Mouse (Mus musculus) liver, adult 10 weeks (tissue): ENCODE results near the gene Spa17. TPM values are rescaled to one million over a fixed set of nuclear protein-coding genes. Genes with fewer than 3 reads are reported as not detected.

ENCODE experiments used
- polyA plus RNA-seq: library from polyadenylated mRNA; stranded (reverse); fragments of 350-450 nt; fragmentation: Illumina TruSeq; extraction: RNeasy Lipid Tissue Mini Kit (QIAGEN cat#74804); gene quantifications from one replicate; pipeline ENCODE4 v1.2.3, GENCODE M21; 2014; ENCODE audit warnings: low read depth, low replicate concordance

Spa17 gene
- 1.6 TPM for polyA plus RNA-seq

DNA sequence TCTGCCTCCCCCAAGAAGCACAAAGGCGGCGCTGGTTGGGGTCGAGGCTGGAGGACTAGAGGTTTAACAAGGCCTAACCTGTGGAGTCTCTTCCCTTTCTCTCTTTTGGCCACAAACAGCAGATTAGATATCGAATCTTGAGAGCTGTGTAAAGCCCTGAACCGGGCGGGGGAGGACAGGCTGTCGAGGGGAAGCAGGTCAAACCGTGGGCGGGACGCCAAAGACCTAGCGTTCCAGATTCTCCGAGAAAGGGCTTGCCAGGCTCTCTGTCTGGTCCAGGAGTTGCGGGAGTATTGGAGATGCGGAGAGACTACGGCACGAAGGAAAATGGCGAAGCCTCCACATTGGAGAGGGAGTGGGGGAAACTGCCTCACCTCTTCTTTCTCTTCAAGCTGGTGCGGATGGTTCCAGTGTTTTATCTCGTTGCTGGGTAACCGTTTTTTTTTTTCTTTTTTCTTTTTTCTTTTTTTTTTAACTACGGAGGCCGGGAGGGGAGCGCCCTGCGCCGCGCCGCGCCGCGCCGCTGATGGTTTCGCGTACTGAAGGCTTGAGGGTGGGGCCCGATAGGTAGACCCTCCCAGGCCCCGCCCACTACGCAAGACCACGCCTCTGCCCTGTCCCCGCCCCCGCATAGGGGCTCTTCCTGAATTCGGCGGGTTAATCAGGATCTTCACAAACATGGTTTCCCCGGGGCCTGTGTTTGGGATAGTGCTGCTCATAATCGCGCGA, at the start of gene Spa17:
TSS of gene Spa17 (minus strand) at position 541 of the 729 bp plus-strand sequence.

DNA sequence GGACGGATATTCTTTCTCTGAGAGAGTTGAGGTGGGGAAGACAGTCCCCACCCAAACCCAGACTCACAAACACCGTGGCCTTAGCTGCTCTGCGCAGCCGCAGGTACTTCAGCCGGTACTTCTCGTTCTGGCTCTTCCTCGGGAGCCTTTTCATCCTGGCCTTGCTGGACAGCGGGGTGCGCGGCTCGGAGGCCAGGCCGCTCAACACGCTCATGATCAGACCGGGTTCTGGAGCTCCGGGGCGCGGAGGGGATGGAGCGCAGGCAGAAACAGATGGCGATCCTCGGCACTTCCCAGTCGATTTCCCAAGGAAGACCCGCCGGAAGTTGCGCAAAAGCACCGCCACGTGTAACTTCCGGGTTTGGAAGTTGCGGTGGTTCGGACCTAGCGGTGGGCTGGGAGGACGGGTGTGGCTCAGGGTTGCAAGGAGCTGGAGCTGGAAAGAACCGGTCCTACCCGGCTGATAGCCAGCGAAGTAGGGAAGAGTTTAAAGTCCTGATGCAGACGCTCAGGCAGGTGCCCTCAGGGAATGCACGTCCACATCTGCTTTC, 43.5 kb upstream of the Spa17 start, which contains the start of gene Tbrg1:
TSS of gene Tbrg1 (minus strand) at position 382 of the 551 bp plus-strand sequence.

DNA sequence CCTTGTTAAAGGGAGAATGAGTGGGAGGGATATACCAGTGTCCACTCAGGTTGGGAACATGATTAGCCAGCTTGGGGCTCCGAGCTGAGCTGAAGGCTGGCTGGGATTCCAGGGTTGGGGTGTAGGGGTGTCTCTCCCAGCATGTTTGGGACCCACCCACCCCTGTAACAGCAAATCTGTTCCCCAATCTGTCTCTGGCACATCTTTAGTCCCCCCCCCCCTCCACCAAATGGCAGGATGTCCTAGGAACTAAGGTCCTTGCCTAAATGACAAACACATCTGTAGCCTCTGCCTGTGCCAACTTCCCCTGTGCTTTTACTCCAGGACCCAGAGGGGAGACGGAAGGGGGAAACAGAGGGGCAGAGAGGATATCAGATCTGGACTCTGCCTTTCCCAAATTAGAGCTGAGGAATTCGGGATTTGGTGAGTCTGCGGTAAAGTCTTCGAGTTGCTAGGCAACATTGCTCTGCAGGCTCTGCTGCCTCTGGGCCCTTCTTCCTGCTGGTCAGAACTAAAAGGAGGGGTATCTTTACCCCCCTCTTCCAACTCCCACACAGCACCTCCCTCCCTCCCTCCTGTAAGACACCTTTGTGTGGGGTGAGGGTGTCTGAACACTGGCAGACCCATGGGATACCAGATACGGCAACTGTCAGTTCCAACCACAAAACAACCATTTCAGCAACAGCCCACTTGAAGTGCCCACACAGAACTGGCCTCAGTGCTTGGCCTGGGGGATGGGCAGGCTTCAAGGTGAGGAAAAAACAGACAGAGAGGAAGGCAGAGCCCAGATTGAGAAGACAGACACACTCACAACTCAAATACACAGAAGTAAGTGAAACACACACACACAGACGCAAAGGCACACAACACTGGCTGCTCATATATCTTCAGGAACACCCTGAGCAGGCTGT, 58.4 kb downstream of the Spa17 start, which contains the start of gene Siae:
TSS of gene Siae (plus strand) at position 861 of the 911 bp plus-strand sequence.

Other genes with a start within 250 kb of the Spa17 start
- not detected for gene Hepacam, start 246.4 kb downstream of the Spa17 start, polyA plus RNA-seq
- gene Robo4, start 211.8 kb downstream of the Spa17 start, polyA plus RNA-seq, result 0.90 TPM
- not detected for gene Robo3, start 180.5 kb downstream of the Spa17 start, polyA plus RNA-seq
- 17.9 TPM for gene Msantd2, start 124.4 kb downstream of the Spa17 start, polyA plus RNA-seq
- gene Esam, start 85.6 kb downstream of the Spa17 start, polyA plus RNA-seq, result 3.6 TPM
- 0.79 TPM for gene Vsig2, start 74.5 kb downstream of the Spa17 start, polyA plus RNA-seq
- gene Nrgn, start 60.8 kb downstream of the Spa17 start, polyA plus RNA-seq, result not detected
- gene Siae, start 58.0 kb downstream of the Spa17 start, polyA plus RNA-seq, result 36.3 TPM
- gene Tbrg1, start 43.6 kb upstream of the Spa17 start, polyA plus RNA-seq, result 15.2 TPM
- gene Panx3, start 55.5 kb upstream of the Spa17 start, polyA plus RNA-seq, result not detected
- gene Olfr160, start 102.5 kb upstream of the Spa17 start, polyA plus RNA-seq, result not detected
- gene Olfr874, start 131.4 kb upstream of the Spa17 start, polyA plus RNA-seq, result not detected
- gene Olfr875, start 158.1 kb upstream of the Spa17 start, polyA plus RNA-seq, result not detected
- gene Olfr876, start 189.3 kb upstream of the Spa17 start, polyA plus RNA-seq, result not detected
- not detected for gene Olfr877, start 240.5 kb upstream of the Spa17 start, polyA plus RNA-seq